Mouse (Mus musculus) liver, adult 2 months (tissue): ENCODE measurements around the gene Tmem108.

Source experiments
- CTCF ChIP-seq: fragments of 200-500 bp; IDR thresholded peaks from 2 replicates; pipeline ENCODE4 v1.5.1; 2011; ENCODE audit warnings: low read depth, low read length, control low read depth
- POLR2A ChIP-seq: fragments of 200-500 bp; IDR thresholded peaks from 2 replicates; pipeline ENCODE4 v1.6.1; 2011; ENCODE audit warnings: low read length, control low read depth; ENCODE audit not compliant: insufficient read depth; ENCODE audit errors: extremely low read depth

DNA sequence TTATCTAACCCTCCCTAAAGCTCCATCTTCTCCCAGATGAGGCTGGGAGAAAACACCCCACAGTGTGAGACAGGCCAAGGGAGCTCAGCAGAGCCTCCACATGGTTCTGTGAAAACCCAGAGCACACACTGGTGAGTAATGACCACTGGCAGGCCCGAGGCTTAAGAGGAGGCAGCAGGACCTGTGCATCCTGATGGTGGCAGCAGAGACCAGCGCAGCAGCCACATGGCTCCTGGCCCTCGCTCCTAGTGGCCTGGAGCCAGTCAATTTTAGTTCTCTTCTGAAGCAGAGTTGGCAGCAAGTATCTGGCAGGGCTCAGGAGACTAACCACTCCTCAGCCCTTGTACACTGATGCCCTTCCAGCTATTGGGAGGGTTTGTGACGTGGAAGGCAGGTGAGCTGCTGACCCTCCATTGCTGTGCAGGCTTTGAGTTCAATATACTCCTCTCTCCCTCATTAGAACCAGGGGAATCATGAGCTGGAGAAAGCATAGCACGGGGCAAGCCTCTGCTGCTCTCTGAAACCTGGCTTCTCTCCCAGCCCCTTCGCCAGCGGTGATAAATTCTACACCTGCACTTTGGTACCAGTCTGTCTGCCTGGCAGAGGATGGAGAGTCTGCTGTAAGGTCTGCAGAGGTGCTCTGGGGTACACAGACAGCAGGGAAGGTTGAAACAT, 267.2 kb downstream of the Tmem108 start:
- TF ChIP-seq CTCF (peak; percentile 97), POLR2A (no peak)
